Mouse (Mus musculus) midbrain, embryonic 14.5 days (tissue): ENCODE data around the gene Spsb1. TPM values are rescaled to one million over a fixed set of nuclear protein-coding genes. Genes with fewer than 3 reads are reported as not detected.

ENCODE experiments used
- ATAC-seq: fragments of 200-750 bp; cut with Nextera tagmentation; 2 replicates; pipeline ENCODE4 v1.8.0; 2017; ENCODE audit warnings: moderate number of reproducible peaks, moderate library complexity; ENCODE audit not compliant: low FRiP score, low TSS enrichment
- DNase-seq: peaks from one replicate; pipeline ENCODE4 v3.0.0-alpha.2; 2015
- H3K27ac ChIP-seq: fragments of 300-500 bp; sonication (generic); replicated peaks from 2 replicates; pipeline ENCODE4 v1.5.1; 2014; ENCODE audit warnings: mild to moderate bottlenecking, low read depth, low read length, moderate library complexity
- H3K27me3 ChIP-seq: fragments of 300-500 bp; sonication (generic); 2 replicates; pipeline ENCODE4 v1.6.1; 2014; ENCODE audit warnings: low read length, control low read depth, mixed read lengths; ENCODE audit not compliant: control insufficient read depth, insufficient read depth
- H3K36me3 ChIP-seq: fragments of 300-500 bp; sonication (generic); 2 replicates; pipeline ENCODE4 v1.6.1; 2014; ENCODE audit warnings: low read length, control low read depth; ENCODE audit not compliant: control insufficient read depth, insufficient read depth
- H3K4me1 ChIP-seq: fragments of 300-500 bp; sonication (generic); 2 replicates; pipeline ENCODE4 v1.6.1; 2014; ENCODE audit warnings: mild to moderate bottlenecking, antibody characterized with exemption, low read length, control low read depth; ENCODE audit not compliant: control insufficient read depth, insufficient read depth
- H3K4me2 ChIP-seq: fragments of 300-500 bp; sonication (generic); 2 replicates; pipeline ENCODE4 v1.6.1; 2014; ENCODE audit warnings: mild to moderate bottlenecking, low read length, moderate library complexity
- H3K4me3 ChIP-seq: fragments of 300-500 bp; sonication (generic); replicated peaks from 2 replicates; pipeline ENCODE4 v1.5.1; 2014; ENCODE audit warnings: low read depth, low read length
- H3K9ac ChIP-seq: fragments of 300-500 bp; sonication (generic); replicated peaks from 2 replicates; pipeline ENCODE4 v1.6.1; 2014; ENCODE audit warnings: mild to moderate bottlenecking, low read length, moderate library complexity
- H3K9me3 ChIP-seq: fragments of 300-500 bp; sonication (generic); 2 replicates; pipeline ENCODE4 v1.6.1; 2016; ENCODE audit warnings: low read length, control low read depth, mixed read lengths; ENCODE audit not compliant: control insufficient read depth
- WGBS: fragments of 180-500 bp; shearing (Covaris S2); extraction: QIAGEN DNeasy Blood & Tissue Kit; methylation state at CpG from one replicate; pipeline ENCODE4 v1.1.7; 2014; 5-methylcytosine and 5-hydroxymethylcytosine counted together
- polyA plus RNA-seq: library from polyadenylated mRNA; unstranded; fragments of >200 nt; fragmentation: Nextera tagmentation; extraction: Ambion mirVana; gene quantifications from 2 replicates; pipeline ENCODE4 v1.2.1, GENCODE M21; 2014

The Spsb1 gene
- polyA plus RNA-seq, 1 experiment from 2014 or later: 4.2 TPM

DNA sequence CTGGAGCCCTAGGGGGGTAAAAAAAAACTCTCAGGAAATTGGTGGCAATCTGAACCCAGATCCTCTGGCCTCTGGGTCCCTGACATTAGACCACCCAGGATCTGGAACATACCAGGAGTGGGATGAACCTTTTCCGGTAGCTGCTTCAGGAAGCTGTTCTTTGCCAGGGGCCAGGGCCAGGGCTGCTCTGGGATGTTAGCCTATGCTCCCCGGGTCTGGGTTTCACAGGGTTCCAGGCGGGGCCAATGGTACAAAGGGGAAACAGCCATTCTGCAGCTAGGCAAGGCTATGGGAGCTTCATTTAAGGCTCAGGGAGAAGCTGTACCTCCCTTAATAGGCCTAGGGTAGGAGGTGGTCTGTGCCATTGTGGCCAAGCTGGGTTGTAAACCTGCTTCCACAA, 9.9 kb upstream of the Spsb1 start:
- Histone ChIP-seq H3K4me3 (no peak overlapping the region), H3K9ac (no peak overlapping the region)
- 73% methylated on average over 3 of the region's 3 CpGs for whole genome bisulfite sequencing

DNA sequence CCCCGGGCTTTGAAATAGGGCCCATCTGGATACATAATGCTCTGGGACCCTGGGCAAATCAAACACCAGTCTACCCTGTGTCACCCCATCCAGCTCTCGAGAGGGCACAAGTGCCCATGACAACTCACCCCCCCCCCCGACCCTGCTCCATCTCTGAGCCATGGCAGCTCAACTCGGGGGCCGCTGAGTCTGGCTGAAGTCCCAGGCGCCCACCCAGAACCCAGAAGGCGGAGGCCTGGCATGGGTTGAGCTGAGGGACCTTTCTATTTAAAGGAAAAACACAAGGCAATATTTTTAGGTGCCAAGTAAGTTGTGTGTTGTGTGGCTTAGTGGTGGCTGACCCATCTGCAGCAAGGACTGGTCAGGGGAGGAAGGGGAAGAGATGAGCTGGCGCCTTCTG, 9.4 kb upstream of the Spsb1 start:
- no peak overlapping the region for H3K4me2 ChIP-seq
- no peak for ATAC-seq
- 75% methylated on average over 8 of the region's 8 CpGs for WGBS
- DNase-seq: no peak
- H3K27me3 ChIP-seq: no peaks in the 10 kb centered on the region
- no peak overlapping the region for H3K27ac ChIP-seq
- no peaks in the 10 kb centered on the region for H3K9me3 ChIP-seq
- H3K4me1 ChIP-seq: no peaks in the 10 kb centered on the region
- H3K9ac ChIP-seq: no peak overlapping the region
- H3K4me3 ChIP-seq: no peak overlapping the region
- no peaks in the 10 kb centered on the region for H3K36me3 ChIP-seq

More for the DNA sequence above, 9.9 kb upstream of the Spsb1 start:
- no peaks in the 10 kb centered on the region for H3K4me1 ChIP-seq
- no peak for DNase-seq
- no peaks in the 10 kb centered on the region for H3K27me3 ChIP-seq
- no peak overlapping the region for H3K27ac ChIP-seq
- H3K9me3 ChIP-seq: no peaks in the 10 kb centered on the region
- ATAC-seq: no peak
- H3K36me3 ChIP-seq: no peaks in the 10 kb centered on the region
- no peak overlapping the region for H3K4me2 ChIP-seq

- H3K36me3 ChIP-seq: no peaks in the 10 kb centered on the region
- no peak overlapping the region for H3K4me2 ChIP-seq
- 91% methylated on average over 7 of the region's 7 CpGs for WGBS
- ATAC-seq: no peak
- no peak overlapping the region for H3K4me3 ChIP-seq
- H3K9ac ChIP-seq: no peak overlapping the region
- peaks cover 22% of the 10 kb centered on the region; the same call in 1 of the 2 replicates for H3K27me3 ChIP-seq
- H3K9me3 ChIP-seq: no peaks in the 10 kb centered on the region
- no peak for DNase-seq
- no peak overlapping the region for H3K27ac ChIP-seq
- no peaks in the 10 kb centered on the region for H3K4me1 ChIP-seq
Measured at GRCm38 (mm10) chr4:149960391-149960790, 5.5 kb upstream of the Spsb1 start.

DNA sequence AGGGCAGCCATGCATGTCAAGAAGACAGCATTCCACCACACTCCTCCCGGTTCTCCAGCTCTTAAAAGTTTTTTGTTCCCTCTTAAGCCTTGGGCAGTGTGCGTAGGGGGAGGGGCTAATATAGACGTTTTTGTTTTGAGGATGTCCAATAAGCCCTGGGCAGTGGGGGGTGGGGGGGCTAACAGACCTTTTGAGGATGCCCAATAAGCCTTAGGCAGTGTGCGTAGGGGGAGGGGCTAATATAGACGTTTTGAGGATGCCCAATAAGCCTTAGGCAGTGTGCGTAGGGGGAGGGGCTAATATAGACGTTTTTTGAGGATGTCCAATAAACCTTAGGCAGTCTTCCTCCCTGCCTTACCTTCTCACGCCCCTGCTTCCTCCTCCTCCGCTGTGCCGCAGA, 5.0 kb upstream of the Spsb1 start:
- Histone ChIP-seq H3K4me2 (no peak overlapping the region), H3K27ac (no peak overlapping the region), H3K4me3 (no peak overlapping the region), H3K9me3 (no peaks in the 10 kb centered on the region), H3K36me3 (no peaks in the 10 kb centered on the region), H3K27me3 (peaks cover 28% of the 10 kb centered on the region; the same call in 1 of the 2 replicates), H3K9ac (no peak overlapping the region), H3K4me1 (no peaks in the 10 kb centered on the region)
- DNase-seq (no peak), ATAC-seq (no peak)
- WGBS: 42% methylated on average over 10 of the region's 10 CpGs

DNA sequence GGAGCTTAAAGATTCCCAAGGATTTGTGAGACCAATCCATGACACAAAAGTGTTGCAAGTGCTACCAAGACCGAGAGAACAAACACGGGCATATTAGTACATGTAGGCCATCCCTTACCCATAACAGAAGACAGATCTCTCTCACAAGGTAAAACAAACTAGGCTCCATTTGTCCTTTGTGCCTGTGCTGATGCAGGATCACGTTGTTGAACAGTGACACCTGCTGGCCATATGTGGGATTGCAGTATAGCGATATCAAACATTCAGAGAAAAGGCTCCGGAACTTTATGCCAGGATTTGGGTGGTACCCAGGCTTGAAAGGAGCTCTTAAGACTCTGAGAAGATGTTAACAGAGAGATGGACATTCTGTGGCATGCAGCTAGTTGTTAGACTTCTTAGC, 3.7 kb upstream of the Spsb1 start:
- no peak for ATAC-seq
- H3K4me2 ChIP-seq: no peak overlapping the region
- H3K4me3 ChIP-seq: no peak overlapping the region
- peaks cover 36% of the 10 kb centered on the region; the same call in 1 of the 2 replicates for H3K27me3 ChIP-seq
- no peaks in the 10 kb centered on the region for H3K9me3 ChIP-seq
- H3K27ac ChIP-seq: no peak overlapping the region
- no peaks in the 10 kb centered on the region for H3K36me3 ChIP-seq
- DNase-seq: peak; percentile 92
- peaks cover 9% of the 10 kb centered on the region; the same call in 1 of the 2 replicates for H3K4me1 ChIP-seq
- H3K9ac ChIP-seq: no peak overlapping the region
- WGBS: 5% methylated on average over 5 of the region's 5 CpGs

GRCm38 (mm10) chr4:149956048-149956447, 1.2 kb upstream of the Spsb1 start:
- DNase-seq (no peak), ATAC-seq (no peak)
- no peak overlapping the region for H3K4me2 ChIP-seq
- peaks cover 52% of the 10 kb centered on the region for H3K27me3 ChIP-seq
- peaks cover 9% of the 10 kb centered on the region; the same call in 1 of the 2 replicates for H3K4me1 ChIP-seq
- H3K4me3 ChIP-seq: no peak overlapping the region
- no peaks in the 10 kb centered on the region for H3K9me3 ChIP-seq
- no peaks in the 10 kb centered on the region for H3K36me3 ChIP-seq
- no peak overlapping the region for H3K27ac ChIP-seq
- H3K9ac ChIP-seq: no peak overlapping the region
- WGBS: 47% methylated on average over 13 of the region's 13 CpGs

GRCm38 (mm10) chr4:149955631-149956030, 788 bp upstream of the Spsb1 start:
- H3K9ac ChIP-seq: no peak overlapping the region
- H3K4me3 ChIP-seq: no peak overlapping the region
- no peak for DNase-seq
- no peaks in the 10 kb centered on the region for H3K9me3 ChIP-seq
- no peak for ATAC-seq
- peak overlapping the region; percentile 99 for H3K4me2 ChIP-seq
- peaks cover 52% of the 10 kb centered on the region for H3K27me3 ChIP-seq
- peaks cover 9% of the 10 kb centered on the region; the same call in 1 of the 2 replicates for H3K4me1 ChIP-seq
- H3K36me3 ChIP-seq: no peaks in the 10 kb centered on the region
- no peak overlapping the region for H3K27ac ChIP-seq
- 15% methylated on average over 15 of the region's 15 CpGs for WGBS

- Histone ChIP-seq H3K4me2 (peak overlapping the region; percentile 99), H3K27me3 (peaks cover 52% of the 10 kb centered on the region), H3K4me3 (peak overlapping the region; percentile 55), H3K4me1 (peaks cover 9% of the 10 kb centered on the region; the same call in 1 of the 2 replicates), H3K27ac (no peak overlapping the region), H3K36me3 (no peaks in the 10 kb centered on the region), H3K9ac (peak overlapping the region; percentile 57), H3K9me3 (no peaks in the 10 kb centered on the region)
- 7% methylated on average over 32 of the region's 32 CpGs for WGBS
- DNase-seq (peak; percentile 65), ATAC-seq (no peak)
Measured at GRCm38 (mm10) chr4:149953621-149954481, 992 bp downstream of the Spsb1 start.

GRCm38 (mm10) chr4:149952201-149952600, 2.6 kb downstream of the Spsb1 start:
- DNase-seq (no peak), ATAC-seq (no peak)
- Histone ChIP-seq H3K4me1 (peaks cover 9% of the 10 kb centered on the region; the same call in 1 of the 2 replicates), H3K9ac (no peak overlapping the region), H3K27ac (no peak overlapping the region), H3K4me3 (no peak overlapping the region), H3K9me3 (no peaks in the 10 kb centered on the region), H3K4me2 (no peak overlapping the region), H3K27me3 (peaks cover 48% of the 10 kb centered on the region), H3K36me3 (no peaks in the 10 kb centered on the region)
- WGBS: 78% methylated on average over 9 of the region's 9 CpGs
